Mouse (Mus musculus): ENCODE data around the gene Kcnk18.

GRCm38 (mm10) chr19:59198161-59198560 lies 20.9 kb upstream of the Kcnk18 start:
- TF ChIP-seq POLR2A (IDR thresholded peaks at IDR 0.05; ENCODE audit: extremely low read depth, insufficient read depth, low read length) (no peak), CTCF (IDR thresholded peaks at IDR 0.05; ENCODE audit: low read depth, low read length) (peak; percentile 94)
